Mouse (Mus musculus) E14TG2a.4 (cell line): Measurements from ENCODE around the gene Def8.

Source experiments
- CTCF ChIP-seq: conservative IDR thresholded peaks from 2 replicates; pipeline ENCODE4 v1.5.1; 2014; ENCODE audit warnings: low read length
- POU5F1 ChIP-seq: IDR thresholded peaks from 2 replicates; pipeline ENCODE4 v1.6.1; 2014; ENCODE audit warnings: low read length, borderline replicate concordance

GRCm38 (mm10) chr8:123491280-123492075 lies 68.2 kb downstream of the Def8 start:
- TF ChIP-seq CTCF (no peak), POU5F1 (no peak)
